Mouse (Mus musculus) neural tube, embryonic 14.5 days (tissue): ENCODE data around the gene Lancl1. TPM values are rescaled to one million over a fixed set of nuclear protein-coding genes. Genes with fewer than 3 reads are reported as not detected.
A peak's percentile ranks its signal among the peaks of the same experiment; 100 is the strongest.

Source experiments
- ATAC-seq: fragments of 200-750 bp; cut with Nextera tagmentation; 2 replicates; pipeline ENCODE4 v1.8.0; 2017; ENCODE audit warnings: low read depth, mild to moderate bottlenecking, moderate TSS enrichment, moderate library complexity
- H3K27ac ChIP-seq: fragments of 300-500 bp; sonication (generic); 2 replicates; pipeline ENCODE4 v1.5.1; 2014; ENCODE audit warnings: low read depth, mild to moderate bottlenecking, control low read depth, low read length, moderate library complexity, mixed read lengths
- H3K27me3 ChIP-seq: fragments of 300-500 bp; sonication (generic); 2 replicates; pipeline ENCODE4 v1.6.1; 2014; ENCODE audit warnings: low read length; ENCODE audit not compliant: control insufficient read depth, insufficient read depth
- H3K36me3 ChIP-seq: fragments of 300-500 bp; sonication (generic); 2 replicates; pipeline ENCODE4 v1.6.1; 2014; ENCODE audit warnings: low read length, mixed read lengths; ENCODE audit not compliant: control insufficient read depth, insufficient read depth
- H3K4me1 ChIP-seq: fragments of 300-500 bp; sonication (generic); 2 replicates; pipeline ENCODE4 v1.6.1; 2014; ENCODE audit warnings: low read length; ENCODE audit not compliant: control insufficient read depth, insufficient read depth
- H3K4me2 ChIP-seq: fragments of 300-500 bp; sonication (generic); 2 replicates; pipeline ENCODE4 v1.6.1; 2014; ENCODE audit warnings: mild to moderate bottlenecking, low read depth, low read length, control low read depth
- H3K4me3 ChIP-seq: fragments of 300-500 bp; sonication (generic); 2 replicates; pipeline ENCODE4 v1.5.1; 2014; ENCODE audit warnings: low read depth, low read length, control low read depth, mixed read lengths
- H3K9ac ChIP-seq: fragments of 300-500 bp; sonication (generic); replicated peaks from 2 replicates; pipeline ENCODE4 v1.6.1; 2014; ENCODE audit warnings: low read depth, mild to moderate bottlenecking, control low read depth, low read length, mixed read lengths
- H3K9me3 ChIP-seq: fragments of 300-500 bp; sonication (generic); 2 replicates; pipeline ENCODE4 v1.6.1; 2016; ENCODE audit warnings: low read length; ENCODE audit not compliant: control insufficient read depth
- WGBS: fragments of 180-500 bp; shearing (Covaris S2); extraction: QIAGEN DNeasy Blood & Tissue Kit; methylation state at CpG from one replicate; pipeline ENCODE4 v1.1.7; 2014; 5-methylcytosine and 5-hydroxymethylcytosine counted together
- polyA plus RNA-seq: library from polyadenylated mRNA; unstranded; fragments of >200 nt; fragmentation: Nextera tagmentation; extraction: Ambion mirVana; gene quantifications from 2 replicates; pipeline ENCODE4 v1.2.1, GENCODE M21; 2014

The Lancl1 gene
- polyA plus RNA-seq, 1 experiment from 2014 or later: 225 TPM

DNA sequence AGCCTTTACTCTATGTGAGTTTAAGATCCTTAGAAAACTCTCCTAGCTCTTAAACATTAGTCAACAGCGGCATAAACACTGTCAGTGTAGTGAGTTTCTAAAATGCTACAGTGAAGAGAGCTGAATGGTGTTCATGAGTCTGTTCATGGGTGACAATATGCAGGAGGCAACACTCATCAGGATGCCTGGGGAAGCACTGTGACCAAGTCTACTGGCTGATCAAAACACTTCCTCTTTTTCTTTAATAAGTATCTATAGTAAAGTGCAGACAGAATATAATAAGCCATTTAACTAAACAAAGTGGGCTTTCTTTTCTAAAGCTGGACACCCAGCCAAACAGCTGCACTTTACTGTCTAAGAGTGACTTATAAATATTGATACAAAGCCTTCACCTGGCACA, 37.3 kb downstream of the Lancl1 start:
- H3K9me3 ChIP-seq: no peaks in the 10 kb centered on the region
- H3K27ac ChIP-seq: no peak overlapping the region
- H3K4me1 ChIP-seq: no peaks in the 10 kb centered on the region
- H3K4me2 ChIP-seq: no peak overlapping the region
- ATAC-seq: no peak
- 95% methylated on average over 1 of the region's 1 CpGs for WGBS
- no peaks in the 10 kb centered on the region for H3K27me3 ChIP-seq
- H3K9ac ChIP-seq: no peak overlapping the region
- H3K4me3 ChIP-seq: no peak overlapping the region
- peaks cover 34% of the 10 kb centered on the region for H3K36me3 ChIP-seq

DNA sequence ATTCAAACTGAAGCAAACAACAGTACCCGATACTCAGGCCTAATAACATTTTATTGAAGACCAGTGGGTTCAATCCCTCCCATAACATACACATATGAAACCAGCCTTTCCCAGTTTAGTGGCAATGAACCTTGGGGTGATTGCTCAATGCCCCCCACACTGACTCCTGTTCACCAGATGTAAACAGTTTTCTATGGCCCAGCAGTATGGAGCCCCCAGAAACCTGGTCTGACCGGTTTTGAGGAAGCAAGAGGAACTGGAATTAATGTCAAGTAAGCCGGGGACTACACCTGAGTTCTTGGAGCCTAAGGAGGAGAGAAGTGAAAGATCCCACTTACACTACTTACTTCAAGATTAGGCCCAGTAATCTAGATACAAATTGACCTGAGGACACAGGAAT, 38.2 kb downstream of the Lancl1 start:
- Histone ChIP-seq H3K9ac (no peak overlapping the region), H3K36me3 (peaks cover 26% of the 10 kb centered on the region), H3K4me2 (no peak overlapping the region), H3K4me1 (no peaks in the 10 kb centered on the region), H3K27me3 (no peaks in the 10 kb centered on the region), H3K27ac (no peak overlapping the region), H3K4me3 (no peak overlapping the region), H3K9me3 (no peaks in the 10 kb centered on the region)
- 82% methylated on average over 3 of the region's 3 CpGs for WGBS
- no peak for ATAC-seq

DNA sequence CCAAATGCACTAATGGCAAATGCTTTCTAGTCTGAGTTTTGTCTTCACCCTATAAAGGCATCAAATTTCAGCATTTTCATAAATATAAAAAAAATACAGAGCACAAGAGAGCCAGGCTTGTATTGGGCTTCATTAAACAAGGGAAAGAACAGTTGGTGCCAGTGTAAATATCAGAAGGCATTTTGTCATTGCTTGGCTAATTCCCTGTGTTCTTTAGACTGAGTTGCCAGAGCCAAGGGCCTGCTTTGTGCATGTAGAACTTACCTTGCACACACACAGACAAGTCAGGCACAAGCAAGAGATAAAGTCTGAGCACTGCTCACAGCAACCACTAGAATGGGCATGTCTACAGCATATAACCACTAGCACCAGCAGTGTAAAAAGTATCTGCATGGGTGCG, 40.1 kb downstream of the Lancl1 start:
- H3K9me3 ChIP-seq: no peaks in the 10 kb centered on the region
- H3K4me1 ChIP-seq: no peaks in the 10 kb centered on the region
- H3K27ac ChIP-seq: 0 out of 2 replicates have a peak overlapping the region, but pooled peaks have one; percentile 16
- WGBS: 76% methylated on average over 1 of the region's 1 CpGs
- no peak for ATAC-seq
- H3K4me2 ChIP-seq: no peak overlapping the region
- no peak overlapping the region for H3K9ac ChIP-seq
- H3K27me3 ChIP-seq: no peaks in the 10 kb centered on the region
- H3K4me3 ChIP-seq: no peak overlapping the region
- peaks cover 9% of the 10 kb centered on the region for H3K36me3 ChIP-seq

DNA sequence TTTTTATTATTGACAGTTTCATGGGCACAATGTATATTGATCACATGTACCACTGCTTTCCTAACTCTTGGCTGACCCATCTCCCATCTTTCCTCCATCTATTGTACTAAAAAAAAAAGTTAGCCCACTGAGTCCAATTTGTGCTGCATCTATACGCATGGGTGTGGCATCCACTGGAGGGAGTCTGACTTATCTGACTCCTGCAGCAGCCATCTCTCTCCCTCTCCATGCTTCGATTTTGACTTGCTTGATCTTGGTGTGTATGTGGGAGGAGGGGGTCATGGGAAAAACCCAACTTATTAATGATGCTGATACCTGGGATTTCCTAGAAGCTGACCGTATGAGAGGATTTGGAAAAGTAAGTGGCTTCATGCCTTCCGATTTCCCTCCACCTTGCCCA, 40.5 kb downstream of the Lancl1 start:
- no peak overlapping the region for H3K27ac ChIP-seq
- no peak overlapping the region for H3K9ac ChIP-seq
- 96% methylated on average over 4 of the region's 4 CpGs for WGBS
- no peaks in the 10 kb centered on the region for H3K4me1 ChIP-seq
- H3K36me3 ChIP-seq: peaks cover 4% of the 10 kb centered on the region
- no peaks in the 10 kb centered on the region for H3K9me3 ChIP-seq
- H3K4me2 ChIP-seq: no peak overlapping the region
- ATAC-seq: no peak
- H3K4me3 ChIP-seq: no peak overlapping the region
- H3K27me3 ChIP-seq: no peaks in the 10 kb centered on the region

DNA sequence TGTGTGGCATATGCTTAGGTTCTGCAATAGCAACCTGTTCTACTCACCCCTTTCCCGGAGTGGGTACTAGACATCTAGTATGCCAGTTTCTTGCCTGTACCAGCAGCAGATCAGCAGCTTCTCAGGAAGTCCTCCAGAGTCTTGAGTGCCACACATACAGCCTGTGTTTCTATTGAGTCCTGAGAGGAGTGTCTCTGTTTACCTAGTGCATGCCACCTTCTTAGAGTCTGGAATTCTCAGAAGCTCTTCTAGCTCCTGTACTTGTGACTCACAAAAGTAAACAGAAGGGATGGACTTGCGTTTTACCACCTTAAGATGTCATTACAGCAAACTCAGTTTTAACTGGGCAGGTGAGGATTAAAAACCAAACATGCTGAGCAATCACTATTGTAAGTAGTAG, 41.9 kb downstream of the Lancl1 start:
- no peak overlapping the region for H3K9ac ChIP-seq
- no peaks in the 10 kb centered on the region for H3K36me3 ChIP-seq
- 89% methylated on average over 2 of the region's 2 CpGs for WGBS
- H3K9me3 ChIP-seq: no peaks in the 10 kb centered on the region
- no peak overlapping the region for H3K4me2 ChIP-seq
- ATAC-seq: no peak
- no peak overlapping the region for H3K4me3 ChIP-seq
- no peaks in the 10 kb centered on the region for H3K27me3 ChIP-seq
- no peak overlapping the region for H3K27ac ChIP-seq
- no peaks in the 10 kb centered on the region for H3K4me1 ChIP-seq

DNA sequence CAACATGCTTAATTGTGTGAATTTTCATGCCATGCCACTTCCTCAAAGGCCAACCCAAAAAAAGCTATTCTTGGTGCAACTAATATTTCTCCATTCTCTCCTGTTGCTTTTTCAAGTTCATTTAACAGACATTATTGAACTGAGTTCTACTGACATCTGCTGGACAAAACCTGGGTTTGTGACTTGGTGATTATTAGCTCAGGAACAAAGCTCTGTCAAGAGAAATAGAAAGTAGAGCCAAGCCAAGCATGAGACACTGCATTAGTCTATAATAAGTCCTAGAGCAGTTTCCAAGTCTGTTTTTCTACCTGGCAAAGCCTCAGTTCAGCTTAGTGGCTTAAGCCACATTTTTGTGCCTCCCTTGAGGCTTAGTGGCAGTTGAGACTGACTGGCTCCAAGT, 45.9 kb downstream of the Lancl1 start:
- 0 out of 2 replicates have a peak, but pooled peaks cover 3% of the 10 kb centered on the region for H3K4me1 ChIP-seq
- no peaks in the 10 kb centered on the region for H3K9me3 ChIP-seq
- peak; percentile 44; the same call in 1 of the 2 replicates for ATAC-seq
- H3K9ac ChIP-seq: no peak overlapping the region
- H3K4me2 ChIP-seq: no peak overlapping the region
- no peaks in the 10 kb centered on the region for H3K36me3 ChIP-seq
- H3K27ac ChIP-seq: no peak overlapping the region
- H3K4me3 ChIP-seq: no peak overlapping the region
- H3K27me3 ChIP-seq: no peaks in the 10 kb centered on the region

DNA sequence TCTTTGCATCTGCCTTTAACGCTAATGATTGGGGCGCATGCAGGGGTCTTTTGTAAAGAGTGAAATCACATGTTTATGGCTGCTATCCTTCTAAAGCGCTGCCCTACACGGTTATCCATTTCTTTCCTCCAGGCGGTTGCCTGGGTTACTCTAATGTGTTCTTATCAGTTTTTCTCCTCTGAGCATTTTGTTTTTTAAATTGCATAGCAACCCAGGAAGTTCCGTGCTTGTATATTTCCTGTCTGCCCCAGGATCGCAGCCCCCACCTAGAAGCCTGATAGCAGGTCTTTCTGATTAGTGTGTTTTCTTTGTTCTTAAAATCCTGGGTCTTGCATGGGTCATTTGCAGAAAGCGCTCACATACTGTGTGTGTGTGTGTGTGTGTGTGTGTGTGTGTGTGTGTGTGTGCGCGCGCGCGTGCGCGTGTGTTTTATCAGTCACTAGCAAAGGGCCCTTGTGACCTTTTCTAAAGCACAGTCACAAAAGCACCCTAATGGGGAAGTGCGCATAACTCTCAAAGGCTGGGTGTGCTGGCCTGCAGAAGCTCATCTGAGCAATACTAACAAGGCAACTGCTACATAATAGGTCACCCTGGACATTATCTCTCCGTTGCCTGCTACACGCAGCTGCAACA, 51.0 kb downstream of the Lancl1 start:
- Histone ChIP-seq H3K9me3 (no peaks in the 10 kb centered on the region), H3K4me1 (peaks cover 9% of the 10 kb centered on the region), H3K4me3 (no peak overlapping the region), H3K27me3 (no peaks in the 10 kb centered on the region), H3K9ac (no peak overlapping the region), H3K36me3 (no peaks in the 10 kb centered on the region), H3K27ac (no peak overlapping the region), H3K4me2 (peak overlapping the region; percentile 2; the same call in 1 of the 2 replicates)
- WGBS: 42% methylated on average over 18 of the region's 18 CpGs
- ATAC-seq: peak; percentile 55

DNA sequence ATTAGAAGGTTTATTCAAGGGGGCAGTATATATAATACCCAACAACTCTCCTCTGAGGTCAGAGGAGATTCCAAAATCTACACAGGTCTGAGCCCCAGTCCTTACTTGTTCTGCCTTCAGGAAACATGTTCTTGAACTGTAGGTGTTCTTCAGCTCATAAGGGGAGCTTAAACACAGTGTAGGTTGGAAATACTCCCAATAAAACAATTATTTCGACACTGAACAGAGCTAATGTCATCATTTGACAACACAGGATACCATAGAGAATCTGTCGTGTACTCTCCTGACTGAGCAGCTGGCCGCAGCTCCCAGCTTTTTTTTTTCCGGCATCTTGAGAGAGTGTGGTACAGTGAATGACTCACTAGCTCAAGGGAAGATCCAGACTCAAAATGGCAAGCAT, 52.8 kb downstream of the Lancl1 start:
- no peak for ATAC-seq
- peaks cover 9% of the 10 kb centered on the region for H3K4me1 ChIP-seq
- 78% methylated on average over 4 of the region's 4 CpGs for WGBS

DNA sequence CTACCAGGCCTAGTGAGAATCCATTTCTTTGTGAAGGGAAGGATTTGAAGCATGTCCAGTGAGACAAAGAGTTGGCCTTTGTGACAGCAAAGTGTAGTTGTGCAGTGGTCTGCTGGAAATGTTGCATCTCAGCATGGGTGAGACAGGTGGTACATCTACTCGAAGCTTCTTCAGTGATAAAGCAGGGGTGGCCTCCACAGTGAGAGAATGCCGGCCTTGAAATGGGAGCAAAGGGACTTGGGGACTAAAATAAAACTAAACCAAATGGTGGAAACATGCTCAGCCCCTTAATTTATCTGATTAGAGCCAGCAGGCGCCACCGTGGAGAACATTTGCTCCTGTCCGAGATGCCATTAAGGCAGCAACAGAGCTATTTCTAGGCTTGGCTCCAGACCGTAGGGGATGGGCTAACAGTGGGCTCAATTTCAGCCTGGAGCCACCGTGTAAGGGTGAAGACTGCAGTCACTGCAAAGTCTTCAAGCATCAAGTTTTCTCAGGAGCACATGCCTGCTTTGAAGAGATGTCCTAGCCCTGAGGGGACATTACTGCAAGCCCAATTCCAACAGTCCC, 53.5 kb downstream of the Lancl1 start:
- Histone ChIP-seq H3K4me2 (no peak overlapping the region), H3K27me3 (no peaks in the 10 kb centered on the region), H3K27ac (no peak overlapping the region), H3K9ac (no peak overlapping the region), H3K4me1 (peaks cover 9% of the 10 kb centered on the region), H3K4me3 (no peak overlapping the region), H3K36me3 (no peaks in the 10 kb centered on the region), H3K9me3 (no peaks in the 10 kb centered on the region)
- 43% methylated on average over 7 of the region's 7 CpGs for WGBS
- no peak for ATAC-seq

More for the DNA sequence above, 52.8 kb downstream of the Lancl1 start:
- no peak overlapping the region for H3K4me3 ChIP-seq
- no peak overlapping the region for H3K9ac ChIP-seq
- H3K27me3 ChIP-seq: no peaks in the 10 kb centered on the region
- H3K4me2 ChIP-seq: no peak overlapping the region
- H3K9me3 ChIP-seq: no peaks in the 10 kb centered on the region
- no peak overlapping the region for H3K27ac ChIP-seq
- no peaks in the 10 kb centered on the region for H3K36me3 ChIP-seq
